Mouse (Mus musculus) lung, postnatal 0 days (tissue): ENCODE results near the gene Hist2h3c1.
A peak's percentile ranks its signal among the peaks of the same experiment; 100 is the strongest.

Experiments used
- CTCF ChIP-seq: IDR thresholded peaks from 2 replicates; pipeline ENCODE4 v1.5.1; 2016; ENCODE audit warnings: antibody characterized with exemption, mild to moderate bottlenecking
- EP300 ChIP-seq: IDR thresholded peaks from 2 replicates; pipeline ENCODE4 v1.6.1; 2016; ENCODE audit warnings: antibody characterized with exemption, mild to moderate bottlenecking, control low read depth

DNA sequence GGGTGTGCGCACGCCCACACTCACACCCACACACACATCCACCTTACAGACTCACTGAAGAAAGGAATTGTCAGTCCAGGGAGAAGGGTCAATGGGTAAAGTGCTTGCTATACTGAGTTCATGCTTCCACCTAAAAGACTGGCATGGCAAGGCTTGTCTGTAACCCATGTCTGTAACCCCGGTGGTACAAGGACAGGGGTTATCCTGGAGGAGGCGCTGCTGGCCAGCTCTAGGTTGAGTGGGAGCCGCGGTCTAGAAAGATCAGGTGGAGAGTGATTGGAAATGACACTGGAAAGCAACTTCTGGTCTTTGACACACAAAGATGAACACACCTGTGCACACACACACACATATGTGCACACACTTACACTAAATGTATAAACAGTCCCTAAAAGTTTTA lies 34.2 kb downstream of the Hist2h3c1 start:
- TF ChIP-seq CTCF (peak; percentile 24; the same call in 1 of the 2 replicates), EP300 (no peak)
